Mouse (Mus musculus) lung, embryonic 14.5 days (tissue): ENCODE measurements around the gene Eri2. TPM values are rescaled to one million over a fixed set of nuclear protein-coding genes. Genes with fewer than 3 reads are reported as not detected.

Experiments
- ATAC-seq: fragments of 200-750 bp; cut with Nextera tagmentation; 2 replicates; pipeline ENCODE4 v1.8.0; 2017; ENCODE audit warnings: mild to moderate bottlenecking, moderate TSS enrichment, moderate library complexity; ENCODE audit not compliant: insufficient read depth
- DNase-seq: peaks from one replicate; pipeline ENCODE4 v3.0.0-alpha.2; 2015
- H3K27ac ChIP-seq: fragments of 300-500 bp; sonication (generic); 2 replicates; pipeline ENCODE4 v1.5.1; 2014; ENCODE audit warnings: low read depth, mild to moderate bottlenecking, moderate library complexity
- H3K27me3 ChIP-seq: fragments of 300-500 bp; sonication (generic); 2 replicates; pipeline ENCODE4 v1.6.1; 2014; ENCODE audit warnings: low read length, control low read depth; ENCODE audit not compliant: insufficient read depth
- H3K36me3 ChIP-seq: fragments of 300-500 bp; sonication (generic); 2 replicates; pipeline ENCODE4 v1.6.1; 2014; ENCODE audit warnings: control low read depth; ENCODE audit not compliant: insufficient read depth
- H3K4me1 ChIP-seq: fragments of 300-500 bp; sonication (generic); 2 replicates; pipeline ENCODE4 v1.6.1; 2014; ENCODE audit warnings: antibody characterized with exemption, control low read depth; ENCODE audit not compliant: insufficient read depth
- H3K4me2 ChIP-seq: fragments of 300-500 bp; sonication (generic); 2 replicates; pipeline ENCODE4 v1.6.1; 2014; ENCODE audit warnings: mild to moderate bottlenecking
- H3K4me3 ChIP-seq: fragments of 300-500 bp; sonication (generic); 2 replicates; pipeline ENCODE4 v1.5.1; 2014; ENCODE audit warnings: low read depth, low read length
- H3K9ac ChIP-seq: fragments of 300-500 bp; sonication (generic); 2 replicates; pipeline ENCODE4 v1.6.1; 2014
- H3K9me3 ChIP-seq: fragments of 300-500 bp; sonication (generic); 2 replicates; pipeline ENCODE4 v1.6.1; 2016; ENCODE audit warnings: low read depth, low read length, control low read depth
- CTCF ChIP-seq: IDR thresholded peaks from 2 replicates; pipeline ENCODE4 v1.5.1; 2016; ENCODE audit warnings: antibody characterized with exemption, low read depth
- WGBS: fragments of 180-500 bp; shearing (Covaris S2); extraction: QIAGEN DNeasy Blood & Tissue Kit; methylation state at CpG from one replicate; pipeline ENCODE4 v1.1.7; 2014; 5-methylcytosine and 5-hydroxymethylcytosine counted together
- polyA plus RNA-seq: library from polyadenylated mRNA; unstranded; fragments of >200 nt; fragmentation: Nextera tagmentation; extraction: Ambion mirVana; gene quantifications from 2 replicates; pipeline ENCODE4 v1.2.1, GENCODE M21; 2014

The Eri2 gene
- 31.7 and 35.6 TPM in 2 replicates for polyA plus RNA-seq

DNA sequence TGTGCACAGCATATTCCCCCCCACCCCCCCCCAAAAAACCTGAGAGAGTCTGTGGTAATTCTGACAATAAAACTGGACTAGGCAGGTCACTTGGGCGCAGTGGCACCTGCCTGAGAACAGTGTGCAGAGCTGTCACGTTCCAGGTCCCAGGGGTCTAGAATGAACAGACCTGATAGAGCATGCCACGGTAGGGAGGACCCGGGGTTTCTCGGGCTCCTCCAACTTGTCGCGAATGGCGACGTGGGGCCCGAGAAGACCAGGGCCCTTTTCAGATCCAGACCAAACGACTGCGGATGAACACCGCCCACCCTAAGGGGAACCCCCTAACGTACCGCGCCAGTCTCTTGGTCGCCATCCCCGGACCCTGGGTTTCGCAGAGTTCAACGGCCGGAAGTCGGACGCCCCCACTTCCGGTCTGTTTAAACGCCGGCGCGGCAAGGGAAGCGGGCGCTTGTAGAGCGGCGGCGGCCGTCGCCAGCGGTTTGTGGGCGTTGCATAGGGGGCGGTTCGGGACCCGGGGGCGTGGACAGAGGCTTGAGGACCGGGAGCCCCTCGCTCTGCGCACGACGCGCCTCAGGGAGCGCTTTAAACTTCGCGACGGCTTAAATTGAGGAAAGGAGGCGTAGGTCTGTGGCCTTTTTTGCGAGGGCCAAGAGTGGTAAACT, at the start of gene Eri2, which contains the start of gene Rexo5:
Gene Eri2 (minus strand): TSS at position 473 of the 665 bp plus-strand sequence.
Gene Rexo5 (plus strand): TSS at position 421 of the 665 bp plus-strand sequence.
- TF ChIP-seq CTCF: no peak
- Histone ChIP-seq H3K27ac (peak within 1 kb of the TSS; percentile 81), H3K9me3 (no peaks in the 10 kb centered on the region), H3K4me3 (peak within 1 kb of the TSS; percentile 52), H3K36me3 (peaks cover 29% of the 10 kb centered on the region), H3K27me3 (no peaks in the 10 kb centered on the region), H3K9ac (peak within 1 kb of the TSS; percentile 66), H3K4me2 (peak within 1 kb of the TSS; percentile 80), H3K4me1 (no peaks in the 10 kb centered on the region; the same call in 1 of the 2 replicates)
- ATAC-seq (peak; percentile 100), DNase-seq (peak; percentile 98)
- WGBS: under 1% methylated on average over 51 of the region's 53 CpGs

DNA sequence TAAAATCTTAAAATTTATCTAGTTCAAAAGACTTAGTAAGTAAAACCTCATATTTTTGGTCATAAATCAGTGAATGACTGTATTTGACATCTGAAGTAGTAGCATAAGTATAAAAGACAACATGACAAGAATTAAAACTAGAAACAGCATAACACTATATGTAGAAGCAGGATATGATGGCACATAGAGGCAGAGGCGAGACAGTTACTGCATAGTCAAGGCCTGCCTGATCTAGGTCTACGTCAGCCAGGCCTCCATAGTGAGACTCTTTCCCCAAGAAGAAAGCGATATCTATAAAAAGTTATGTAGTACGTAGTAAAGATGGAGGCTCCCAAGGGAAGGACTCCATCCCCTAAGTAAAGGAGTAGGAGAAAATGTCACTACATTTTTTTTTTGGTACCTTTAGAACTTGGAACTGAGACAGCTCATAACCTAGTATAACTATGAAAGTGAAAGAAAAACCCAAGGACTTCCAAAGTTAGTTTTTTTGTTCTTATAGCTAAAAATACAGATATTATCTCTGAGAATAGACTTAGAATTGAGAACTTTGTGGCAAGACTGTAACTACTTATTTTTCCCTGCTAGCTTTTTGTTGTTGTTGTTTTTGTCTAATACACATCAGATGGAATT, 48.1 kb upstream of the Eri2 start:
- H3K27ac ChIP-seq: no peak overlapping the region
- WGBS: 94% methylated on average over 4 of the region's 4 CpGs
- no peak for ATAC-seq
- TF ChIP-seq CTCF: no peak
- H3K4me3 ChIP-seq: no peak overlapping the region
- no peaks in the 10 kb centered on the region for H3K9me3 ChIP-seq
- H3K27me3 ChIP-seq: no peaks in the 10 kb centered on the region
- no peak overlapping the region for H3K4me2 ChIP-seq
- no peaks in the 10 kb centered on the region for H3K4me1 ChIP-seq
- DNase-seq: no peak
- H3K9ac ChIP-seq: no peak overlapping the region
- peaks cover 25% of the 10 kb centered on the region for H3K36me3 ChIP-seq

DNA sequence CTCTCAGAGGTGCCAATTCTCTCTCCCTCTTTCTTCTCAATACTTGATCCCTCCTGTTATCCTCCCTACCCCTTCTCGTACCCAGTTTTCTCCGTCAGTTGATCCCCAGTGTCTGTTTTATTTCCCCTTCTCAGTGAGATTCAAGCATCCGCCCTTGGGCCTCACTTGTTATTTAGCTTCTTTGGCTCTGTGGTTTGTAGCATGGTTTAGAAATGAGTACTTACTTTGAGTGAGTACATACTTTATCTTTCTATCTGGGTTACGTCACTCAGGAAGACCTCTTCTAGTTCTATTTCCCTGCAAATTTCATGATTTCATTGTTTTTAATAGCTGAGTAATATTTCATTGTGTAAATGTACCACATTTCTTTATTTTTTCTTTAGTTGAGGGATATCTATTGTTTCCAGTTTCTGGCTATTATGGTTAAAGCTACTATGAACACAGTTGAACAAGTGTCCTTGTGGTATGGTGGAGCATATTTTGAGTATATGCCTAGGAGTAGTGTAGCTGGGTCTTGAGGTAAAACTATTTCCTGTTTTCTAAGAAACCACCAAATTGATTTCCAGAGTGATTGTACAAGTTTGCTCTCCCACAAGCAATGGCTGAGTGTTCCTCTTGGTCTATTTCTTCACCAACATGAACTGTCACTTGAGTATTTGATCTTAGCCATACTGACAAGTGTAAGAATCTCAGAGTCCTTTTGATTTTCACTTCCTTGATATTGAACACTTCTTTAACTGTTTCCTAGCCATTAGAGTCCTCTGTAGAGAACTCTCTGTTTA, 42.3 kb upstream of the Eri2 start:
- no peaks in the 10 kb centered on the region for H3K27me3 ChIP-seq
- no peaks in the 10 kb centered on the region for H3K4me1 ChIP-seq
- H3K27ac ChIP-seq: no peak overlapping the region
- DNase-seq: no peak
- 90% methylated on average over 4 of the region's 4 CpGs for WGBS
- H3K9me3 ChIP-seq: no peaks in the 10 kb centered on the region
- no peak overlapping the region for H3K4me3 ChIP-seq
- TF ChIP-seq CTCF: no peak
- H3K4me2 ChIP-seq: no peak overlapping the region
- peaks cover 14% of the 10 kb centered on the region; the same call in 1 of the 2 replicates for H3K36me3 ChIP-seq
- no peak for ATAC-seq
- H3K9ac ChIP-seq: no peak overlapping the region

GRCm38 (mm10) chr7:119835371-119835770, 41.5 kb upstream of the Eri2 start:
- no peaks in the 10 kb centered on the region for H3K9me3 ChIP-seq
- DNase-seq: no peak
- no peak overlapping the region for H3K4me3 ChIP-seq
- WGBS: 100% methylated on average over 1 of the region's 1 CpGs
- H3K4me2 ChIP-seq: no peak overlapping the region
- H3K9ac ChIP-seq: no peak overlapping the region
- no peak for TF ChIP-seq CTCF
- no peaks in the 10 kb centered on the region for H3K4me1 ChIP-seq
- ATAC-seq: no peak
- H3K27me3 ChIP-seq: no peaks in the 10 kb centered on the region
- H3K36me3 ChIP-seq: peaks cover 18% of the 10 kb centered on the region; the same call in 1 of the 2 replicates
- no peak overlapping the region for H3K27ac ChIP-seq

GRCm38 (mm10) chr7:119808723-119809122, 14.9 kb upstream of the Eri2 start:
- WGBS: 95% methylated on average over 3 of the region's 3 CpGs
- no peak overlapping the region for H3K4me3 ChIP-seq
- H3K9ac ChIP-seq: no peak overlapping the region
- no peaks in the 10 kb centered on the region for H3K9me3 ChIP-seq
- DNase-seq (no peak), ATAC-seq (no peak)
- H3K27ac ChIP-seq: no peak overlapping the region
- no peak for TF ChIP-seq CTCF
- H3K27me3 ChIP-seq: no peaks in the 10 kb centered on the region
- H3K36me3 ChIP-seq: peaks cover 54% of the 10 kb centered on the region
- H3K4me1 ChIP-seq: no peaks in the 10 kb centered on the region
- no peak overlapping the region for H3K4me2 ChIP-seq

GRCm38 (mm10) chr7:119807396-119807795, 13.5 kb upstream of the Eri2 start:
- no peak overlapping the region for H3K27ac ChIP-seq
- no peak for TF ChIP-seq CTCF
- H3K4me2 ChIP-seq: no peak overlapping the region
- DNase-seq: no peak
- H3K27me3 ChIP-seq: no peaks in the 10 kb centered on the region
- H3K36me3 ChIP-seq: peaks cover 44% of the 10 kb centered on the region; the same call in 1 of the 2 replicates
- H3K4me1 ChIP-seq: no peaks in the 10 kb centered on the region
- H3K9ac ChIP-seq: no peak overlapping the region
- no peak overlapping the region for H3K4me3 ChIP-seq
- no peak for ATAC-seq
- H3K9me3 ChIP-seq: no peaks in the 10 kb centered on the region
- WGBS: 93% methylated on average over 5 of the region's 5 CpGs

DNA sequence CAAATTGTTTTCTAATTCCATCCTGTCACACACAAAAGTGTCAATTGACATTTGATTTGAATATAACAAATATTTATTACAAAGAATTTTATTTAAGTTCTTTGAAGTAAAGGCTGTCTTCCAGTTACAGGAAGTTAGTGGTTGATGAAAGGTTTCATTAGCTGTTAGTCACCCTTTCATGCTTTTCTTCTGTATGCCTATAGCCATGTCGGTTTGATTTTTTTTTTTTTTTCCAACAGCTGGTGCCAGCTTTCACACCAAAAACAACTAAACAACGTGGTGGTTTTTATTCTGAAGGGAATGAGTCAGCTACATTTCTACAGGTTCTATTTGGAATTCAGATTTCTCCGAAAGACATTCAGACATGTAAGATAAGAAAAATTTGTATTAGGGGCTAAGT, 7.1 kb upstream of the Eri2 start:
- Histone ChIP-seq H3K9me3 (no peaks in the 10 kb centered on the region; the same call in 1 of the 2 replicates), H3K36me3 (peaks cover 9% of the 10 kb centered on the region; the same call in 1 of the 2 replicates), H3K4me3 (no peak overlapping the region), H3K4me2 (no peak overlapping the region), H3K27ac (no peak overlapping the region), H3K27me3 (no peaks in the 10 kb centered on the region), H3K4me1 (no peaks in the 10 kb centered on the region), H3K9ac (no peak overlapping the region)
- no peak for ATAC-seq
- TF ChIP-seq CTCF: no peak
- WGBS: 83% methylated on average over 3 of the region's 3 CpGs
- no peak for DNase-seq
